Mouse (Mus musculus): ENCODE measurements around the gene Rbm17. TPM values are rescaled to one million over a fixed set of nuclear protein-coding genes. Genes with fewer than 3 reads are reported as not detected.

The Rbm17 gene
- 77.2 and 88.0 TPM in 2 replicates for polyA plus RNA-seq (2015; fragmentation: Nextera tagmentation; extraction: Ambion mirVana)

GRCm38 (mm10) chr2:11604053-11604452, at the start of gene Rbm17:
TSS of gene Rbm17 (minus strand) at chr2:11604153.

GRCm38 (mm10) chr2:11642451-11642941, 38.5 kb upstream of the Rbm17 start, which contains the start of gene Il2ra:
TSS of gene Il2ra (plus strand) at chr2:11642807.

GRCm38 (mm10) chr2:11625890-11626289, 21.9 kb upstream of the Rbm17 start, which contains the start of gene Gm17490:
TSS of gene Gm17490 (minus strand) at chr2:11626264.

GRCm38 (mm10) chr2:11553471-11554400, 50.2 kb downstream of the Rbm17 start, which contains the start of gene Pfkfb3:
TSS of gene Pfkfb3 (minus strand) at chr2:11554077.

Other genes starting within 250 kb of the Rbm17 start
- 12.3 and 14.2 TPM in 2 replicates for gene Pfkfb3, start 50.1 kb downstream of the Rbm17 start, polyA plus RNA-seq (2015; fragmentation: Nextera tagmentation; extraction: Ambion mirVana)
- not detected in 2 replicates for gene Gm17490, start 22.1 kb upstream of the Rbm17 start, polyA plus RNA-seq (2015; fragmentation: Nextera tagmentation; extraction: Ambion mirVana)
- gene Il2ra, start 38.7 kb upstream of the Rbm17 start, polyA plus RNA-seq (2015; fragmentation: Nextera tagmentation; extraction: Ambion mirVana): 0.07 TPM in 1 of 2 replicates, not detected in the other
- gene Il15ra, start 101.1 kb upstream of the Rbm17 start, polyA plus RNA-seq (2015; fragmentation: Nextera tagmentation; extraction: Ambion mirVana): 1.6 and 2.4 TPM in 2 replicates
- gene Fbh1, start 173.4 kb upstream of the Rbm17 start, polyA plus RNA-seq (2015; fragmentation: Nextera tagmentation; extraction: Ambion mirVana): 62.8 and 67.7 TPM in 2 replicates
- 19.8 and 20.0 TPM in 2 replicates for gene Ankrd16, start 173.7 kb upstream of the Rbm17 start, polyA plus RNA-seq (2015; fragmentation: Nextera tagmentation; extraction: Ambion mirVana)

All from urinary bladder, postnatal 0 days (tissue).